Mouse (Mus musculus) kidney, adult 2 months (tissue): ENCODE results near the gene Rbms2. TPM values are rescaled to one million over a fixed set of nuclear protein-coding genes. Genes with fewer than 3 reads are reported as not detected.

Source experiments
- DNase-seq: peaks from one replicate; pipeline ENCODE4 v3.0.0; 2021
- H3K27ac ChIP-seq: fragments of 200-500 bp; 2 replicates; pipeline ENCODE4 v1.5.1; 2012; ENCODE audit warnings: low read depth, low read length, control low read depth, inconsistent platforms; ENCODE audit not compliant: insufficient read depth
- H3K27me3 ChIP-seq: fragments of 200-500 bp; replicated peaks from 2 replicates; pipeline ENCODE4 v1.6.1; 2012; ENCODE audit warnings: mild to moderate bottlenecking, moderate library complexity, low read length, inconsistent platforms; ENCODE audit not compliant: control insufficient read depth, insufficient read depth
- H3K36me3 ChIP-seq: fragments of 200-500 bp; 2 replicates; pipeline ENCODE4 v1.6.1; 2012; ENCODE audit warnings: mild to moderate bottlenecking, moderate library complexity, low read length, inconsistent platforms; ENCODE audit not compliant: control insufficient read depth, insufficient read depth
- H3K4me1 ChIP-seq: fragments of 200-500 bp; 2 replicates; pipeline ENCODE4 v1.6.1; 2011; ENCODE audit warnings: low read length; ENCODE audit not compliant: control insufficient read depth, insufficient read depth
- H3K4me3 ChIP-seq: fragments of 200-500 bp; 2 replicates; pipeline ENCODE4 v1.5.1; 2011; ENCODE audit warnings: mild to moderate bottlenecking, low read depth, low read length, control low read depth; ENCODE audit not compliant: insufficient read depth
- CTCF ChIP-seq: fragments of 200-500 bp; conservative IDR thresholded peaks from 2 replicates; pipeline ENCODE4 v1.5.1; 2011; ENCODE audit warnings: low read depth, mild to moderate bottlenecking, control low read depth, low read length, moderate library complexity, mixed read lengths; ENCODE audit not compliant: insufficient read depth, insufficient read length
- POLR2A ChIP-seq: fragments of 200-500 bp; IDR thresholded peaks from one replicate; pipeline ENCODE4 v1.6.1; 2011; ENCODE audit warnings: low read depth, low read length, control low read depth
- WGBS: fragments of 180-500 bp; shearing (Covaris S2); methylation state at CpG from one replicate; pipeline ENCODE4 v1.1.7; 2018; 5-methylcytosine and 5-hydroxymethylcytosine counted together
- polyA plus RNA-seq: library from polyadenylated mRNA; depleted of rRNA; stranded (reverse); fragments of >200 nt; gene quantifications from 2 replicates; pipeline ENCODE4 v1.2.3, GENCODE M21; 2012

Rbms2 gene
- polyA plus RNA-seq, 1 experiment = 69.0 TPM

- peaks cover 5% of the 10 kb centered on the region; the same call in 1 of the 2 replicates for H3K36me3 ChIP-seq
- H3K4me3 ChIP-seq = peak overlapping the region; percentile 93; the same call in 1 of the 2 replicates
- H3K4me1 ChIP-seq = peaks cover 21% of the 10 kb centered on the region; the same call in 1 of the 2 replicates
- WGBS = 12% methylated on average over 19 of the region's 19 CpGs
- H3K27me3 ChIP-seq = no peaks in the 10 kb centered on the region
- TF ChIP-seq POLR2A (peak; percentile 15), CTCF (no peak)
- H3K27ac ChIP-seq = peak overlapping the region; percentile 96; the same call in 1 of the 2 replicates
- peak; percentile 96 for DNase-seq
Observed at GRCm38 (mm10) chr10:128094340-128094968, 85.6 kb downstream of the Rbms2 start.

- TF ChIP-seq CTCF = no peak
- TF ChIP-seq POLR2A = no peak
- Histone ChIP-seq H3K27me3 (no peaks in the 10 kb centered on the region), H3K4me1 (peaks cover 21% of the 10 kb centered on the region; the same call in 1 of the 2 replicates), H3K4me3 (peak overlapping the region; percentile 93), H3K36me3 (peaks cover 9% of the 10 kb centered on the region), H3K27ac (peak overlapping the region; percentile 96)
- 23% methylated on average over 13 of the region's 13 CpGs for WGBS
- peak; percentile 36 for DNase-seq
Observed at GRCm38 (mm10) chr10:128093496-128094294, 86.4 kb downstream of the Rbms2 start.

GRCm38 (mm10) chr10:128092506-128093495, 87.3 kb downstream of the Rbms2 start:
- DNase-seq = peak; percentile 90

GRCm38 (mm10) chr10:128091564-128092505, 88.3 kb downstream of the Rbms2 start, which contains the start of gene Baz2a:
Baz2a (plus strand) TSS chr10:128091577.
- TF ChIP-seq POLR2A (peak; percentile 38), CTCF (no peak)
- 1% methylated on average over 20 of the region's 20 CpGs for WGBS

More at GRCm38 (mm10) chr10:128092506-128093495, 87.3 kb downstream of the Rbms2 start:
- Histone ChIP-seq H3K36me3 (peaks cover 16% of the 10 kb centered on the region), H3K27me3 (no peaks in the 10 kb centered on the region), H3K4me1 (peaks cover 21% of the 10 kb centered on the region; the same call in 1 of the 2 replicates), H3K4me3 (peak overlapping the region; percentile 93), H3K27ac (peak overlapping the region; percentile 96)
- TF ChIP-seq CTCF (peak; percentile 43; the same call in 1 of the 2 replicates), POLR2A (peak; percentile 14)
- under 1% methylated on average over 77 of the region's 88 CpGs for WGBS

GRCm38 (mm10) chr10:128090651-128091563, 89.2 kb downstream of the Rbms2 start:
- WGBS = 4% methylated on average over 14 of the region's 14 CpGs
- TF ChIP-seq CTCF = peak; percentile 82
- TF ChIP-seq POLR2A = no peak
- H3K4me1 ChIP-seq = peaks cover 24% of the 10 kb centered on the region; the same call in 1 of the 2 replicates
- peak overlapping the region; percentile 82 for H3K27ac ChIP-seq
- H3K36me3 ChIP-seq = peaks cover 29% of the 10 kb centered on the region
- H3K4me3 ChIP-seq = peak overlapping the region; percentile 93
- H3K27me3 ChIP-seq = no peaks in the 10 kb centered on the region
- DNase-seq = peak; percentile 93

More at GRCm38 (mm10) chr10:128091564-128092505, 88.3 kb downstream of the Rbms2 start, which contains the start of gene Baz2a:
- H3K4me1 ChIP-seq = peaks cover 21% of the 10 kb centered on the region; the same call in 1 of the 2 replicates
- H3K27ac ChIP-seq = peak within 1 kb of the TSS; percentile 96
- peak within 1 kb of the TSS; percentile 93 for H3K4me3 ChIP-seq
- H3K36me3 ChIP-seq = peaks cover 21% of the 10 kb centered on the region
- H3K27me3 ChIP-seq = no peaks in the 10 kb centered on the region
- peak; percentile 89 for DNase-seq
